Mouse (Mus musculus) neutrophil, adult 5-6 weeks (primary cell): ENCODE results near the gene Pigx. TPM values are rescaled to one million over a fixed set of nuclear protein-coding genes. Genes with fewer than 3 reads are reported as not detected.
"Not testable (repeated sequence)": the region's sequence is repeated elsewhere in the genome, so short reads cannot be mapped to it uniquely, and the experiment has no call there.

ENCODE experiments used
- ATAC-seq: fragments of 151-379, 151-347 bp; 2 replicates; pipeline ENCODE4 v1.8.0; 2017; ENCODE audit warnings: mild to moderate bottlenecking, moderate TSS enrichment; ENCODE audit not compliant: insufficient number of reproducible peaks, poor library complexity, low FRiP score, severe bottlenecking; ENCODE audit errors: extremely low read depth
- total RNA-seq: library from RNA; stranded (forward); fragments of 200-1000 nt; gene quantifications from 2 replicates; pipeline ENCODE4 v1.2.3, GENCODE M21; 2017

Pigx gene
- total RNA-seq, 1 experiment from 2014 or later, result 65.8 TPM

DNA sequence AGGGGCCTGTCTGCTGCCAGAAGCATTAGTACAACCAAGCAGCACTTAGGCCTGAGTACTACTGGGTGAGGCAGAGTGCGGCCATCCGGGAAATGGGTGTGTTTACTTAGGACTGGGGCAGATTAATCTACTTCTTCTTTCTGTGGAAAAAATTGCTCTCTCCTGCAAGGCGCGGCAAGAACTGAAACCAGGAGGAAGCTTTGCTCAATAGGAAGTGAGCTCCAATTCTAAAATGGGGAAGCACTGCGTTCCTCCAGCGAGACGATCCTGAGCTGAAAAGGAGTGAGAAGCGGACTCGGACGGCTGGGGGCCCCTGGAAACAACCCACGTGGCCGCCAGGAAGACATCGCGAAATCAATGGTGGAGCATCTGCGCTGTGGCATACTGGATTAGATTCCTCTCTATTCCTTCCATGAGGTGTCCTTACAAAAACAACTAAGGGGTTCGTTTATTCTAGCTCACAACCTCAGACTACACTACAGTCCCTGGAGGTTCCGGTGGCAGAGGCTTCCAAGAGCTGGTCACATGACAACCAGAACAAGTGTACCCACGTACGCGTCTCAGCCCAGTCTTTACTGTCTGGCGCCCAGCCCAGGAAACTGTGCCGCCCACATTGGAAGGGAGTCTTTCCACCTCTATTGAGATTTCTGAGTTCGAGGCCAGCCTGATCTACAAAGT, 14.1 kb upstream of the Pigx start:
- ATAC-seq, result peak; percentile 75

GRCm38 (mm10) chr16:32110951-32111699, 11.6 kb upstream of the Pigx start:
- ATAC-seq, result no peak

DNA sequence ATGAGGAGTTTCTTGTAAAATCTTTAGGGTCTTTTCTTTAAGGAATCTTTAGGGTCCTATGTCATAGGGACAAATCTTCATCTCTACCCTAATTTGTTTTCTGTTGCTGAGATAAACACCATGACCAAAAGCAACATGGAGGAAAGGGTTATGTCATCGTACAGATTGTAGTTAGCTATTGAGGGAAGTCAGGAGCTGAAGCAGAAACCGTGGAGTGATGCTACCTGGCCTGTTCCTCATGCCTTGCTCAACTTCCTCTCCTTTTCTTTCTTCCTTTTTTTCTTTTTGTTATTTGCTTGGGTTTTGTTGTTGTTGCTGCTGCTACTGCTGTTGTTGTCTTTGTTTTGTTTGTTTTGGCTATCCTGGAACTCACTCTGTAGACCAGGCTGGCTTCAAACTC, 9.0 kb upstream of the Pigx start:
- 0 out of 2 replicates have a peak, but pooled peaks have one; percentile 15 for ATAC-seq

DNA sequence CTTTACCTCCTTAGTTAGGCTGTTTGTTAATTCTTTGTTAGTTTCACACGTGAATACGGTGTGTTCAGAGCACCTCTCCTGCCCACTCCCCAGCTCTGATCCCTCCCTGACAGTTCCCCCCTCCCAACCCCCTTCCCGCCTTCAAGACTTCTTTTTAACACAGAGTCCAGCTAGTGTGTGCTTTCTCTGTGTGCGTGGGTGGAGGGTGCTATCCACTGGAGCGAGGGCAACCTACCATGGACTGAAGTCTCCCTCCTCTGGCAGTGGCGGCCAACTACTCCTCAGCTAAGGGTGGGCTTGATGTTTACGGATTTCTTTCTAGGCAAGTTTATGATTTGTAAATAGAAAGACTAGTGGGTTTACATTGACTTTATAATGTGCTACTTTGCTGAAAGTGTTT, 8.6 kb upstream of the Pigx start:
- ATAC-seq, result peak; percentile 64

DNA sequence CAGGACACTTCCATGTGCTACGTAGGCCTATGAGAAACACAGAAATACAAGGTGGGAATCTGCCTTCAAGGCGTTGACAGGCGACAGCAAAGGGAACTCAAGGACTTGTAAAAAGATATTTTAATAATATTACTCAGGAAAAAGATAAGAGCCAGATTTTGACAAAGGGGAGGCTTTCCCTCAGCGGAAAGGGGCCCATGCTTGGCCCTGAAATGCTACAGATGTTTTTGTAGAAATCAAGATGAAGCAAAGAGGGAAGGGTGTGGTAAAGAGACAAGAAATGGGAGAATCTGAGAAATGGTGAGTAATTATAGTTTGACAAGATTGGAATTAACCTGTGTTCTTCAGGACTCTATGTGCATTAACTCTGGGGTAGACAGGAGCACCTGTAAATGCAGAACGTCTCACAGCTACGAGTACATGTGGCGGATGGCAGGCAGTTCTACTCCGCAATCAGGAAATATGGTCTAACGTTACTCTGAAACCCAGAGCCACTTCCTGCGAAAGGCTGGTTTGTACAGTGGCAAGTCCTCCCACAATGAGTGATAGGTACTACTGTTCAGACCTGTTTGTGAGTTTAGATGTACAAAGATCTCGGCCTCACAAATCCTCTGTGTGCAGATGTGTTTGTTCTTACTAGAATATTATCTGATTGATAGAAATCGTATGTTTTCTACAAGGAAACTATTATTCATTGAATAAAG, 8.0 kb upstream of the Pigx start:
- ATAC-seq, result peak; percentile 34; the same call in 1 of the 2 replicates

- ATAC-seq, result no peak
Measured at GRCm38 (mm10) chr16:32105698-32106097, 6.2 kb upstream of the Pigx start.

DNA sequence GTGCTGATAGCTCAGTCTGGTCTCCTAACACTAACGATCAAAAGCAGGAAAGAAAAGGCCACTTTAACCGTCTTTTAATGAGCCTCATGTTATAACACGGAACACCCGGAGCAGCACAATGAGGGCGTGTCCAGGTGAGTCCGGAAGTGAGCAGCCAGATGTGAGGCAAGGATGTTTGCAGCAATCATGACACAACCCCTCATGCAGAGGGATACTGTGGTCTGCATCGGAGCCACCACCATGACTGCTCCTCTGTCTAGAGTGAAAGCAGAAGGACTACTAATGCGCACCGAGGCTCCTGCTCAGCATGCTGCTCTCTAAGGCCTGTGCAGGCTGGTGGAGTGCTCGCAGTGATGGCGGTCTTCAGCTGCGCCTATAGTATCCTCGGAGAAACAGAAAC, 2.8 kb upstream of the Pigx start:
- ATAC-seq, result peak; percentile 58

- 0 out of 2 replicates have a peak, but pooled peaks have one; percentile 3 for ATAC-seq
Measured at GRCm38 (mm10) chr16:32098897-32099637, 473 bp downstream of the Pigx start.

DNA sequence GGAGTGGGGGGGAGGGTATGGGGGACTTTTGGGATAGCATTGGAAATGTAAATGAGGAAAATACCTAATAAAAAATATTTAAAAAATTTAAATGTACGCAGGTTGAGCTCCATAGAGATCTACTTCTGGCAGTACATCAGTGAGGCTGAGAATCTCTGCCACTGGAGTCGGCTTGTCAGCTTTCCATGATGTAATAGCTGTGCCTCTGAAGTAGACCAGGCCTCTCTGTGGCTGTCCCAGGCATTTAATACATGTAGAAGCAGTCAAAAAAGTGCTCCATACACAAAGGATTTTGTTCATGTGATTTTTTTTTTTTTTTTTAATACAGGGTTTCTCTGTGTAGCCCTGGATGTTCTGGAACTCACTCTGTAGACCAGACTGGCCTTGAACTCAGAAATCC, 1.8 kb downstream of the Pigx start:
- ATAC-seq, result not testable (repeated sequence)

- no peak for ATAC-seq
Measured at GRCm38 (mm10) chr16:32091466-32091865, 8.1 kb downstream of the Pigx start.

DNA sequence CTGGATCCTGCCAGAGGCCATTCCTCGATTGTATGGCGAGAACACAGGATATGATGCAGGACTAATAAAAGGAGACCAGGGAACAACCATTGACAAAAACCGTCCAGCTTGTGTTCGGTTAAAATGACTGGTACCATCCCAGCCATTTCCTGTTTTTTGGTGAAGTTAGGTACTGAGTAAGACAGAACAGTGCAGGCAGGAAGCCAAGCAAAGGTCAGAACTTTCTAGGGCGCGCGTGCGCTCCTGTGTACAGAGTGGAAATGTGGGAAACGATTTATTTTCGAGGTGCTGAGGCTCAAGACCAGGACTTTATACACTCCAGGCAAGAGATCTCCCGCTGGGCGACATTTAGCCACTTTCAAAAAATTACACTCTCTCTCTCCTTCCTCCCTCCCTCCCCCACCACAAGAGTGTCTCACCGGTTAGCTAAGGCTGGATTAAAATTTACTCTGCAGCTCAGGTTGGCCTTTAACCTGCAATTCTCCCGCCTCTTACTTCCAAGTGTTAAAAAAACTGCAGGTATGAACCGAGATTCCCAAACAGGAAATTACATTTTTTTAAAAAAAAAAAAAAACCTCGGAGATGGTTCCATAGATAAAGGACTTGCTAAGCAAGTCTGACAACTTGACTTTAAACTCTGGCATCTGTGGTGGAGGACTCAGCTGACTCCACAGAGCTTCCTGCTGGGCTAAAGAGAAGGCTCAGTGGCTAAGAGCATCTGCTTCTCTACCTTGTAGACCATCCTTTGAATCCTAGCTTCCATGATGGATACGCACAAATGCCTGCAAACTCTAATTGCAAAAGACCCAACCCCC, 11.7 kb downstream of the Pigx start:
- ATAC-seq, result peak; percentile 23; the same call in 1 of the 2 replicates

GRCm38 (mm10) chr16:32078991-32079511, 20.5 kb downstream of the Pigx start, which contains the start of gene Pak2:
TSS of gene Pak2 (minus strand) at chr16:32079342.
- ATAC-seq, result peak; percentile 89

DNA sequence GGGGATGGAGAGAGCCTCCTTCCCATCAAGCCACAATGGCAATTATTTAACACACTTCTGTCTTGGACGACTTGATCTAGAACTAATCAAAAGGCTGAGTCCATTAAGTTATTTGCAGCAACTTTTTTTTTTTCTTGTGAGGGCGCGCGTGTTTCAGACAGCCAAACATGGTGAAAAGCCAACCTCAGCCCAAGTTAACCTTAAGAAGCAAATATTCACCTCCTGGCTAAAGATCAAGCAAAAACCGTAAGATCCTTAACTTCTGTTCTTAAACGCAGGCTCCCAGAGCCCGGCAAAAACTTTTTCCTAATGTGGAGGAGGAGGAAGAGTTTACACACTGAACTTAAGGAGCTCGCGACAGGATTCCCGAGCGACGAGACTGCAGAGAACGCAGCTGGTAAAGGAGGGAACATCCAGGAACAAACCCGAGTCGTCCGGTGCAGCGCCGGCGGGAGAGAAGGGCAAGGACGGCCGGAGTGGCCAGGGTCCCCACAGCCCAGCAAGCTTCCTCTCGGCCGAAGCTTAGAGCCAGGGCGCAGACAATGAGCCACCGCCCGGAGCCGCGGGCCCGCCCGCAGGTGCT, 21.0 kb downstream of the Pigx start:
- ATAC-seq, result no peak

DNA sequence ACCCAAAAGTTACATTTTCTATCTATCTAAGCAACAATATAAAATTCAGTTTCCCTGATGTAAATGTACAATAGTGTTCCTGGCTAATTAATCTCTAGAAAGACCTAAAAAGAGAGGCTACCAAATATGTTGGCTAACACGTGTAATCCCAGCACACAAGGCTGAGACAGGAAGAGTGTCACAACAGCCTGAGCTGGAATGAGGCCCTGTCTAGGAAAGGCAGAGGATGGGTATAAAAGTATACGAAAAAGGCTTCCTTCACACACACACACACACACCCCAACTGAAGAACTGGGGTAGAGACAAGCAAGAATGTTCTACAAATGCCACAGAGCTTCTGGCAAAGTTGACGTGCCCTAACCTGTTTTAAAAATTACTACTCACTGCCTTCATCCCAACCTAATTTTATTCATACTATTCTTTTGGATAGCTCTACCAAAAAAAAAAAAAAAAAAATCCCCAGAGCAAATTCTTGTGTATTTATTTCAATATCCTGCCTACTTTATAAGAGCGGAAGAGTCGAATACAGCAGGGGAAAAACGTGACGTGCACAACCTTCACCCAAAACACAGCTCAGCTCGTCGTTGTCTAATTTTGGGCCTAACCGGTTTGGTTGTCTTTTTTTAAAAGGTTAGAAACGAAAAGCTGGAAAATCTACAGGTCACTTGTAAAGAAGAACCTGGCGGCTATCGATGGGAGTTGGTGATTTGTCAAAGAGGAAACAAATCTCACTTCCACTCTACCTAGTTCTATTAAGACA, 21.7 kb downstream of the Pigx start:
- no peak for ATAC-seq

- ATAC-seq, result no peak
Measured at GRCm38 (mm10) chr16:32076406-32076805, 23.1 kb downstream of the Pigx start.

DNA sequence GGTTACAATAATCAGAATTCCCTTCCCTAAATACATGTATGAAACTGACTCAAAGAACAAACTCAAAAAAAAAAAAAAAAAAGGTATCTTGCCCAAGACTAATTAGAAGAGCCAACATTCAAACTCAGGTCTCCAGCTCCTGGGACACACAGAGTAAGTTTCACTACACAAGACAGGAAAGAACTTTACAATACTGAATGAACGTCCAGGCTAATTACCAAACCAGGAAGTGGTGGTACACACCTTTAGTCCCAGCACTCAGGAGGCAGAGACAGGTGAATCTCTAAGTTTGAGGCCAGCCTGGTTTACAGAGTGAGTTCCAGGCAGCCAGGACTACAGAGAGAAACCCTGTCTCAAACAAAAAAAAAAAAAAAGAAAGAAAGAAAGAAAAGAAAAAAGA, 23.8 kb downstream of the Pigx start:
- ATAC-seq, result no peak

DNA sequence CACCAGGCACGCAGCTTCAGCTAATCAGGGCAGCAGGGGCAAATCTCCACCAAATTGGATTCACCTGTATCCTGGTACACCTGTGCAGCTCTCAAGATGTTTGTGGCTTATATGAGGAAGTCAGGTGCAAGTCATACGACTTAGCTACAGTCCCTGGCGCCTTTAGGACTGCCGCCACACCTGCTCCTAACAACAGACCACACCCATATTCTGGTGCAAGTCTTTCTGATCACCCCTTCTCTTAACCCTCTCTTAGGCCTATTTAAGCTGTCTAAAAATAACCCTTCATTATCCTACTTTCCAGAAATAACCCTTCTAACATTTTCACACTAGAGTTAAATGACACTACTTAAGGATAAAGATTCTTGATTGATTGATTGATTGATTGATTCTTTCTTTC, 29.5 kb downstream of the Pigx start:
- ATAC-seq, result not testable (repeated sequence)
